Mouse (Mus musculus): ENCODE data around the gene Nfatc2. TPM values are rescaled to one million over a fixed set of nuclear protein-coding genes. Genes with fewer than 3 reads are reported as not detected.
A peak's percentile ranks its signal among the peaks of the same experiment; 100 is the strongest.

Gene Nfatc2
- total RNA-seq, 2 experiments from 2014 or later, result 18.3 to 18.6 TPM

GRCm38 (mm10) chr2:168579601-168580130 lies 21.8 kb downstream of the Nfatc2 start:
- no peak for DNase-seq (ENCODE audit: low spot score in 2 of 2)

DNA sequence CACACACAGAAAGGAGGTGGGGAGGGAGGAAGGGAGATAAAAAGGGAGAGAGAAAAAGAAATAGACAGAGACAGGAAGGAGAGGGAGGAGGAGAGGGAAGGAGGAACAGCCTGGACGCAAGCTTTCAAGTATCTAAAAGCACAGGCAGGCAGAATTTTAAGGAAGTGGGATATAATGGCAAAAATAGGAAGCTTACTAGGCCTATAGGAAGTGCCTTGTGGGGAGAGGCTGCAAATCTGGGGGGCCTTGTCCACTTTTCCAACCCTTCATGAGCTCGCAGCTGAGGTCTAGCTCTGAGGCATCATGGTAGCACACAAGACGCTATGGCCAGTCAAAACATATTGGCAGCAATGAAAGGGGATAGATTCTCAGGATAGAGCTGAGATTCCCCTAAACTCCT lies 22.3 kb downstream of the Nfatc2 start:
- DNase-seq (ENCODE audit: low spot score in 2 of 2), result no peak

DNA sequence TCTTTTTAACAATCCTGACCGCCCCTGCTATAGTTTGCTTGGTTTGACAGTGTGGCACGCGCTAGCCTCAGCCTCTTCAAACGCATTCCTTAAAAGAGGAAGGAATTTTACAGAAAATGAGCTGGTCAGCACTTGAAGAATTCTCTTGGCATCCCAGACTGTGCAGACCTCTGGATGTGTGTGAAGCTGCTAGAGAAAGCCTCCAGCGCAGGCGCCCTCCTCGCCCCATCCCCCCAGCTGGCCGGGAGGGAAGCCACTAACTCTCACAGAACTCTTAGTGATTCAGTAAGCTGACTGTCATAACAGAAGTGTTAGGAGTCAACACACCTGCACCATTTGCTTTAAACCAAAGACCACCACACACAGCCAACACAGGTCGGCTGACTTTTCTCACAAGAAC lies 23.3 kb downstream of the Nfatc2 start:
- no peak for DNase-seq (ENCODE audit: low spot score in 2 of 2)

- no peak for DNase-seq (ENCODE audit: low spot score in 2 of 2)
These were observed 24.1 kb downstream of the Nfatc2 start for GRCm38 (mm10) chr2:168577381-168577780.

DNA sequence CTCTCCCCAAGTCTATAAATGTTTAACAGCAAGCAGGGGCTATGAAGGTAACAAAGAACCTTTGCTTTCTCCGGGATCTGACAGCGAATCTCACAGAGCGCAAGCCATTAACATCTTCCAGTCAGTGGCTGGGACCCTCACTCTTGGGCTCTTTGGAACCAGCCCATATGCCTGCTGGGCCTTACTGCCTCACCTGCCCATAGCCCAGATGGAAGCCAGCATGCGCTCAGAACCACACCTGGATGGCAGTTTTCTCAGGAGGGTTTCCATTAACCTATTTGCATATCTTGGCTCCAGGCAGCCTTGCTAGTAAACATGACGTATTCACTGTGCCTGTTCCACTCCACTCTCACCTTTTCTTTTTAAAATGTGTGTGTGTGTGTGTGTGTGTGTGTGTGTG lies 25.6 kb downstream of the Nfatc2 start:
- DNase-seq (ENCODE audit: low spot score in 2 of 2), result no peak

- DNase-seq (ENCODE audit: low spot score in 2 of 2), result no peak
These were observed 26.5 kb downstream of the Nfatc2 start for GRCm38 (mm10) chr2:168574934-168575333.

DNA sequence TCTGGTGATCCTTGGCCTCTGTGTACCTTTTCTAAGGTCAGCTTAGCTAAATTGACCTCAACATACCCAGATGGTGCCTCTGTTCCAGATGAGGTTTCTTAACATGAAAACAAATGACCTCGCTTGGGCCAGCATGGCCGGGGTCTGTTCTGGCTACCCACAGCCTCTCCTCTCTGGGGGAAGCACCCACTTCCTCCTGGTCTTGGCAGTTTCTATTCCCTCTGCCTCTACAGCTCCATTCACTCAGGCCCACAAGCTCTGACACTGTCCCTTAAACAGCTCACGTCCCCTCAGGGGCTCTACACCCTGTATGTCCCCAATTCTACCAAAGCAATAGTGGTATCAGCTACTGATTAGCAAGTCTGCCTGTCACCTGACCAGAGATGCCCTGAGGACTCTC lies 27.6 kb downstream of the Nfatc2 start:
- no peak for DNase-seq (ENCODE audit: low spot score in 2 of 2)

- DNase-seq (ENCODE audit: low spot score in 2 of 2), result no peak
These were observed 30.2 kb downstream of the Nfatc2 start for GRCm38 (mm10) chr2:168571241-168571640.

DNA sequence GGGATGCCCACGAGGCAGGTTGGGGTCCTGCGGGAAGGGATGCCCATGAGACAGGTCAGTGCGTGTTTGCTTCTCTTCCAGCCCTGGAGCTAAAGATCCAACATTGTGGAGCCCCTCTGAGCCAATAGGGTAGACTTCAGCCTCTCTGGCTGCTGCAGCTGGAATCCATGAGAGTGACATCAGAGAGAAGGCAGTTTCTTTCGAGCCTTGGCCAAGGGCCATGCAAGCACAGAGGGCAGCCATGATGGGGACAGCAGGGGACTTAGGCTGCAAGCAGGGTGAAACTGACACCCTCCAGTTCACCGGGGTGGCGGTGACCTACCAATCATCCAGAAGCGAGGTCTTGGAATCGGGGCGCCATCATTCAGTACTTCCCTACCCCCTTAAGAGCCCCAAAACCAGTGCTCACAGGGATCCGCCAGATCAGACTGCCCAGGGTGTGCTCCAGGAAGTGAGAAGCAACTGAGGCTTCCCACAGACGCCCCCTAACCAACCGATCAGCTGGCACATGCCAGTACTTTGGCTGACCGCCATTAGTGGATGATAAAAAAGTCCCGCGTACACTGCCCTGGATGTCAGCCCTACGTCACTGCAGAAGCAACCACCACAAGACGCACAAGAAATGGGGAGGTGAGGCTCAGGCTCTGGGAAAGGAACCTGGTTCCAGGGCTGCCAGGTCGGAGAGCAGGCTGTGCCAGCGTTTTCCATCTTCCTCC lies 35.8 kb downstream of the Nfatc2 start:
- DNase-seq (ENCODE audit: low spot score in 2 of 2), result peak in 1 of 2 experiments; percentile 33

GRCm38 (mm10) chr2:168563184-168563583 lies 38.3 kb downstream of the Nfatc2 start:
- no peak for DNase-seq (ENCODE audit: low spot score in 2 of 2)

GRCm38 (mm10) chr2:168557035-168557434 lies 44.4 kb downstream of the Nfatc2 start:
- DNase-seq (ENCODE audit: low spot score in 2 of 2), result no peak

DNA sequence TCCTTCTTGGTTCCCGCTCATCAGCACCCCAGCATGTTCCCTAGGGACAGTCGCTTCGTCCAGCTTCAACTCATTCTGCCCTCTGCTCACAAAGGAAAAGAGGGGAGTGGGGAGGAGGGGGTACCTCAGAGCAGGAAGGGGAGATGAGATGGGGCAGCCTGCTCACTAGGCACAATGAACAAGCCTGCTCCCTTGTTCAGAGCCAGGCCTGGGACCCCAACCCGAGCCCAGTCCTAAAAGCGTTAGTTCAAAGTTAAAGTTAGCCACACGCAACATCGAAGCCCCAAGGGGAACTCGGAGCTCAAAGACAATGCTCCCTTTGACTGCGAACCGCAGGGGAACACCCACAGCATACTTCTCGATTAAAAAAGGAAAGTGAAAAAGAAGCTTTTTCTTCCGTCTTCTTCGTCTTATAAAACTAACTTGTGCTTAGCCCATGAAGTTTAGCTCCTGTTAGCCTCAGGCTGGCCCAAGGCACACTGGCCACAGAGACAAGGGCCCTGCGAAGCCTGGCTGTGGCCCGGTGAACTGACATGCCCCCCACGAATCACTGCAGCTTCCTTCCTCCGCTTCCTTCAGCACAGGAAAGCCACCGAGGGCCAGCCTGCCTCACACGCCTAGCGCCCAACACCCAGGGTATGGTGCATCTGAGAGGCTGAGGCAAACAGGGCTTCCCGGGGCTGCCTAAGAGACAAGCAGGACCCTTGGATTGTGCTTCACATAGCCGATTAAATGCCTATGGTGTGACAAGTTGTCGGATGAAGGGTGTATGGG lies 45.4 kb downstream of the Nfatc2 start:
- no peak for DNase-seq (ENCODE audit: low spot score in 2 of 2)

DNA sequence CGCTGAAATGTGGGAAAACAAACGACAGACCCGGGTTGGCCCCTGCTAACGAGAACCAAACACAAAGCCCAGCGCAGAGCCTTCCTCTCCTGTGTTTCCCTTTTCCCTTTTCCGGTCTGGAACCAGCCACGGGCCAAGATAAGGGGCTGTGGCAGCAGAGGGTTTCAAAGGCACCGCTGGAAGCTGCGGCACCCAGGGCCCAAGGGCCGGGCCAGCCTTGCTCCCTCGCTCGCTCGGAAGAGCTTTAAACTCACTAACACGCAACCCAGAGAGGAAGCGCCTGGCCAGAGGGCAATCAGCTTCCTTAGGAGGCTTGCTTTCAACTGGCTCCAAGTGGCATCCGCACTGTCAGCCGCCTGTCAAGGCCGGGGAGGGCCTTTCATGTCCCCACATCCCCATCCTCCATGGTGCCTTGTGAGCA lies 47.9 kb downstream of the Nfatc2 start:
- no peak for DNase-seq (ENCODE audit: low spot score in 2 of 2)

GRCm38 (mm10) chr2:168552405-168552804 lies 49.1 kb downstream of the Nfatc2 start:
- no peak for DNase-seq (ENCODE audit: low spot score in 2 of 2)

DNA sequence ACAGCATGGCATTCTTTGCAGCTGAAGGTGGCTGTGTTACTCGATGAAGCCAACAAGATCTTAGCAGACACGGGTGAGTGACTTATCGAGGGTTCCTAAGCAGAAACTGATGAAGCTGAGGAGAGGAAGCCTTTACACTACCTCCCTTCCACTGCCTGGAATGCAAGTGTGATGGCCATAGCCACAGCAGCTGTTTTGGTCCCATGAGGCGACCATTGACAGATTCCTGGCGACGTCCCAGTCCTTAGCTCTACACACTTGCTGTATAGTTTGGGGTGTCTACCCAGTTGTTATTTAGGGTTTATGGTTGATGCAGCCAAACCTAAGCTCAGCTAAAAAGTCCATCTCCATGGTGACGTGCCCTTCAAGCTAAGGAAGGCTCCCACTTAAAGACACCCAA lies 50.2 kb downstream of the Nfatc2 start:
- no peak for DNase-seq (ENCODE audit: low spot score in 2 of 2)

DNA sequence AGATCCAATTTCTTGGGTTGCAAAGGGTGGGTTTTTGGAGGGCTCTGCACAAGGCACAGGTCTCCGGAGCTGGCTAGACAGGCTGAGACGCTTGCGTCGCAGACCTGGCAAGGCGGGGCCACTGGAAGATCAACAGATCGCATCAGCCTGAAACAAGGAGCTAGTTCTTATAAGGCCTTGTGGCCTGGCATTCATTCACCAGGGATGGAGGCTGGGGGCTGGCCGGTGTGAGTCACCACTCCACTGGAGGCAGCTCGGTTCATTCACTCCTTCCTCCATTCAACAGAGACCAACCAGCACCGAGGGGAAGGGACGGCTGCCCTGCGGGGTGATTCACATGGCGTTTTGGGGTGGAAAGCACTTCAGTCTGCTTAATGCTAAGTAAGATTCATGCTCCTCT lies 52.1 kb downstream of the Nfatc2 start:
- DNase-seq (ENCODE audit: low spot score in 2 of 2), result no peak

DNA sequence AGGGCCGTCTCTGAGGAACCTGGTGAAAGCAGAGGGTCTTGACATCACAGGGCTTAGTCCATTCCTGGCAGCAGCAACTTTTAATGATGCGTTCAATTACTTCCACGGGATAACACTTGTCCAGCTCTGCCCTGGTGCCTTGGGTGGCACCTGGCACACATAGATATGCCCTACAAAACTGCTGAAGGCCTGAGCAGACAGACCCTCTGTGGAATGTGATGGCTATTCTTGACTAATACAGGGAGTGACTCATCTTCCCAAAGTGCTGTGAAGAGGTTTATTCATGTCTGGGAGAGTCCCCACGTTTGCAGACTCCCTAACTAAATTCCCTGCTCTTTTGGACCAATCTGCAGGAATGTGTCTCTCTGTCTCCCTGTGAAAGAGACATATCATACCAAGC lies 53.4 kb downstream of the Nfatc2 start:
- no peak for DNase-seq (ENCODE audit: low spot score in 2 of 2)

DNA sequence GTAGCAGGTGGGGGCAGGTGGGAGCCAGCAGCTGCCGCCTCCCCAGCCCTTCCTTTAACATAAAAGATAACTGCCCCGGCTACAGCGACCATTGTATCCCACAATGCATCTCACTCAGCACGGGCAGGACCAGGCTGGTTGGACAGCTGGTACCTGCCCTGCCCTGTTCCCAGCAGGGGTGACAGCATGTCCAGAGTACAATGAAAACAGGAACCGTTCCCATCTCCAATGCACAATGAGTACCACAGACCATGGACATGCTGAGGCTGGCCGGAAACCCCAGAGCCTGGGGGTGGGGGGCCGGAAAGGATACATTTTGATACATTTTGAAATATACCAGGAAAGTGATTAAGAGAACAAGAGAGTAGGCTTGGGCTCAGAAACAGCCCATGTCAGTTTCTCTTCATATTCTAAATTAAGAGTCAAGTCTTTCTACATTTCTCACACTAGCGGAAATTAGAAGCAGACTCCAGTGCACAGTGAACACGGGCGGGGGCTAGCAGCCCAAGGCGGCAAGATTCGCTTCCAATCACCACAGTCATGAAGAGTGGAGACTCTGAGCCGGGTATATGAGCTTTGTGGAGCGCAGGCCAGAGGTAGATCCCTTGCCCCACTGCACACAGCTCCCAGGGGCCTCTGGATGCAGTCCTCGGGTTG lies 55.4 kb downstream of the Nfatc2 start:
- DNase-seq (ENCODE audit: low spot score in 2 of 2), result no peak

DNA sequence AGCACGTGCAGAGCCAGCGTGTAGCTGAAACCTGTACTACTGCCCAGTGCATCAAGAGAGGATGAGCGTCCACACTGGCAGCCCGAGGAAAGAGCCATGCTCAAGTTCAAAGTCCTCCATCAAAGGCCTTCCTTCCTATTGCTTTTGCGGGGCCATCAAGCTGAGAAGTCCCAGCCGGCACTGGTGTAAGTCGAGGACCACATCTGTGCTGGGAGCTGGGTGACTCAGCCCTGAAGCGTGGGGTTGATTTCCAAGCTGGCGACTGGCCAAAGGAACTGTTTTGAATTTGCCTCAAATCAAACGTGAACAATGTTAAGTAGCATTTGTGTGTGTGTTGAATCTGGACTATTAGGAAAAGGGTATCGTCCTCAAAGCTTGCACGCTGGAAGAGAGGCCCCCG lies 57.4 kb downstream of the Nfatc2 start:
- peak; percentile 64 to 75 for DNase-seq (ENCODE audit: low spot score in 2 of 2)

- DNase-seq (ENCODE audit: low spot score in 2 of 2), result no peak
These were observed 58.4 kb downstream of the Nfatc2 start for GRCm38 (mm10) chr2:168543026-168543425.

DNA sequence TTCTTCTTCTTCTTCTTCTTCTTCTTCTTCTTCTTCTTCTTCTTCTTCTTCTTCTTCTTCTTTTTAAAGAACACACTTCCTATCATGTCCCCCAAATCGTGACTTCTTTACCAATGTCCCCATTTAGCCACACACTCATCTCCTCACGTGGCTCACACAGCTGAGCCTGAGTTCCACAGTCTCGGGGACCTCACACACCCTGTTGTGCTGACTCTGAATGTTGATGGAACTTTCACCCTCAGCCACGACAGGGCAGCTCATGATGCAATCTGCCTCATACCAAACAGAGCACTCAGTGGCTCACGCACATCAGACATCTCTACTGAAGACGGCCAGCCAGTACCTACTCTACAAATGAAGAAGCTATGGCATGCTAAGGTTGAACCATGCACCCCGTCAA lies 60.2 kb downstream of the Nfatc2 start:
- DNase-seq (ENCODE audit: low spot score in 2 of 2), result no peak

All from layer of hippocampus, adult 18-20 months (tissue).